Mouse (Mus musculus): ENCODE measurements around the gene Gltp. TPM values are rescaled to one million over a fixed set of nuclear protein-coding genes. Genes with fewer than 3 reads are reported as not detected.

Gltp gene
- 134 and 163 TPM in 2 replicates for polyA plus RNA-seq (2012; rRNA removed)

GRCm38 (mm10) chr5:114690633-114691567 is at the start of gene Gltp:
Gene Gltp (minus strand): TSS chr5:114690984.
- peak within 1 kb of the TSS; percentile 83 for H3K27ac ChIP-seq (ENCODE audit: insufficient read depth, low read length)
- peak; percentile 86 to 93 for DNase-seq (ENCODE audit: low read depth in 1 of 2, low spot score in 2 of 2)
- peaks cover 13% of the 10 kb centered on the region; the same call in 1 of the 2 replicates for H3K4me1 ChIP-seq (ENCODE audit: control insufficient read depth, insufficient read depth, insufficient read length)
- H3K36me3 ChIP-seq (ENCODE audit: control insufficient read depth, insufficient read depth, low read length) = no peaks in the 10 kb centered on the region
- no peaks in the 10 kb centered on the region for H3K27me3 ChIP-seq (ENCODE audit: control insufficient read depth, insufficient read depth, low read length)
- WGBS = 8% methylated on average over 73 of the region's 75 CpGs
- peak; percentile 27; the same call in 1 of the 2 replicates for TF ChIP-seq POLR2A (IDR thresholded peaks at IDR 0.05; ENCODE audit: low read depth, low read length)
- peak; percentile 36; the same call in 1 of the 2 replicates for TF ChIP-seq CTCF (IDR thresholded peaks at IDR 0.05; ENCODE audit: extremely low read depth, insufficient read depth, insufficient read length, insufficient replicate concordance)
- H3K4me3 ChIP-seq (ENCODE audit: extremely low read depth, insufficient read depth, insufficient read length) = peak within 1 kb of the TSS; percentile 96

- H3K36me3 ChIP-seq (ENCODE audit: control insufficient read depth, insufficient read depth, low read length) = peaks cover 61% of the 10 kb centered on the region
- H3K27ac ChIP-seq (ENCODE audit: insufficient read depth, low read length) = no peak overlapping the region
- H3K27me3 ChIP-seq (ENCODE audit: control insufficient read depth, insufficient read depth, low read length) = no peaks in the 10 kb centered on the region
- WGBS = 81% methylated on average over 12 of the region's 12 CpGs
- no peaks in the 10 kb centered on the region for H3K4me1 ChIP-seq (ENCODE audit: control insufficient read depth, insufficient read depth, insufficient read length)
- H3K4me3 ChIP-seq (ENCODE audit: extremely low read depth, insufficient read depth, insufficient read length) = no peak overlapping the region
- no peak for TF ChIP-seq CTCF (IDR thresholded peaks at IDR 0.05; ENCODE audit: extremely low read depth, insufficient read depth, insufficient read length, insufficient replicate concordance)
- TF ChIP-seq POLR2A (IDR thresholded peaks at IDR 0.05; ENCODE audit: low read depth, low read length) = no peak
- no peak for DNase-seq (ENCODE audit: low read depth in 1 of 2, low spot score in 2 of 2)
These were observed 48.0 kb upstream of the Gltp start for GRCm38 (mm10) chr5:114738707-114739241.

- DNase-seq (ENCODE audit: low read depth in 1 of 2, low spot score in 2 of 2) = no peak
- Histone ChIP-seq H3K27me3 (ENCODE audit: control insufficient read depth, insufficient read depth, low read length) (no peaks in the 10 kb centered on the region), H3K4me1 (ENCODE audit: control insufficient read depth, insufficient read depth, insufficient read length) (no peaks in the 10 kb centered on the region), H3K4me3 (ENCODE audit: extremely low read depth, insufficient read depth, insufficient read length) (no peak overlapping the region), H3K27ac (ENCODE audit: insufficient read depth, low read length) (no peak overlapping the region), H3K36me3 (ENCODE audit: control insufficient read depth, insufficient read depth, low read length) (peaks cover 61% of the 10 kb centered on the region)
- WGBS = 87% methylated on average over 21 of the region's 21 CpGs
- no peak for TF ChIP-seq CTCF (IDR thresholded peaks at IDR 0.05; ENCODE audit: extremely low read depth, insufficient read depth, insufficient read length, insufficient replicate concordance)
- no peak for TF ChIP-seq POLR2A (IDR thresholded peaks at IDR 0.05; ENCODE audit: low read depth, low read length)
These were observed 46.5 kb upstream of the Gltp start for GRCm38 (mm10) chr5:114737090-114737887.

- no peaks in the 10 kb centered on the region for H3K27me3 ChIP-seq (ENCODE audit: control insufficient read depth, insufficient read depth, low read length)
- no peak overlapping the region for H3K27ac ChIP-seq (ENCODE audit: insufficient read depth, low read length)
- no peaks in the 10 kb centered on the region for H3K4me1 ChIP-seq (ENCODE audit: control insufficient read depth, insufficient read depth, insufficient read length)
- TF ChIP-seq CTCF (IDR thresholded peaks at IDR 0.05; ENCODE audit: extremely low read depth, insufficient read depth, insufficient read length, insufficient replicate concordance) (no peak), POLR2A (IDR thresholded peaks at IDR 0.05; ENCODE audit: low read depth, low read length) (no peak)
- H3K4me3 ChIP-seq (ENCODE audit: extremely low read depth, insufficient read depth, insufficient read length) = no peak overlapping the region
- WGBS = 95% methylated on average over 15 of the region's 15 CpGs
- peaks cover 66% of the 10 kb centered on the region for H3K36me3 ChIP-seq (ENCODE audit: control insufficient read depth, insufficient read depth, low read length)
- DNase-seq (ENCODE audit: low read depth in 1 of 2, low spot score in 2 of 2) = no peak
These were observed 42.8 kb upstream of the Gltp start for GRCm38 (mm10) chr5:114733606-114734005.

- TF ChIP-seq CTCF (IDR thresholded peaks at IDR 0.05; ENCODE audit: extremely low read depth, insufficient read depth, insufficient read length, insufficient replicate concordance) = no peak
- TF ChIP-seq POLR2A (IDR thresholded peaks at IDR 0.05; ENCODE audit: low read depth, low read length) = no peak
- Histone ChIP-seq H3K4me1 (ENCODE audit: control insufficient read depth, insufficient read depth, insufficient read length) (no peaks in the 10 kb centered on the region), H3K27me3 (ENCODE audit: control insufficient read depth, insufficient read depth, low read length) (no peaks in the 10 kb centered on the region), H3K36me3 (ENCODE audit: control insufficient read depth, insufficient read depth, low read length) (peaks cover 66% of the 10 kb centered on the region), H3K4me3 (ENCODE audit: extremely low read depth, insufficient read depth, insufficient read length) (no peak overlapping the region), H3K27ac (ENCODE audit: insufficient read depth, low read length) (no peak overlapping the region)
- WGBS = 87% methylated on average over 15 of the region's 15 CpGs
- DNase-seq (ENCODE audit: low read depth in 1 of 2, low spot score in 2 of 2) = no peak
These were observed 41.2 kb upstream of the Gltp start for GRCm38 (mm10) chr5:114731969-114732368.

GRCm38 (mm10) chr5:114731498-114731897 is 40.7 kb upstream of the Gltp start:
- no peak for DNase-seq (ENCODE audit: low read depth in 1 of 2, low spot score in 2 of 2)
- Histone ChIP-seq H3K27me3 (ENCODE audit: control insufficient read depth, insufficient read depth, low read length) (no peaks in the 10 kb centered on the region), H3K36me3 (ENCODE audit: control insufficient read depth, insufficient read depth, low read length) (peaks cover 63% of the 10 kb centered on the region), H3K4me1 (ENCODE audit: control insufficient read depth, insufficient read depth, insufficient read length) (no peaks in the 10 kb centered on the region), H3K27ac (ENCODE audit: insufficient read depth, low read length) (no peak overlapping the region), H3K4me3 (ENCODE audit: extremely low read depth, insufficient read depth, insufficient read length) (no peak overlapping the region)
- 90% methylated on average over 6 of the region's 6 CpGs for WGBS
- TF ChIP-seq POLR2A (IDR thresholded peaks at IDR 0.05; ENCODE audit: low read depth, low read length) (no peak), CTCF (IDR thresholded peaks at IDR 0.05; ENCODE audit: extremely low read depth, insufficient read depth, insufficient read length, insufficient replicate concordance) (no peak)

Data from spleen, adult 2 months (tissue).